Mouse (Mus musculus) cerebellum, adult (tissue): ENCODE results near the gene Tspan14.

Experiments
- ATAC-seq: cut with Nextera tagmentation; 2 replicates; pipeline ENCODE4 v1.9.2; 2017; ENCODE audit warnings: mild to moderate bottlenecking, moderate library complexity, mixed read lengths; ENCODE audit not compliant: insufficient number of reproducible peaks, low FRiP score, low TSS enrichment

The Tspan14 gene

DNA sequence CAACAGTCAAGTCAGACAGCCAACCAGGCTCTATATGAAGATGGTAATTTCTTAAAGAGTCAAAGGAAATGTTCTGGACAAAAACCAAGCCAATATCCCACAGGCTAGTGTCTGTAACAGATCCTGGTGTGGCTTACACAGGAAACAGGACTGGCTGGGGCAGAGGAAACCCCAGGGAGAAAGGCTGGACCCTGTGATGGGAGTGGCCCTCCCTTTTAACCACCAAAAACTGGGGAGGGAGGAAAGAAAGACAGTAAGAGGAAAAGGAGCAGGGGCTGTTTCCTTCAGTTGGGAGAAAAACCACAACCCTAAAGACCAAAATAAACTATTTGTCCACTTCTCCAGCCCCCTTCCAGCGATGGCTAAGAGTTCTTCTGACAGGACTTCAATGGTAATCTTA, 11.5 kb downstream of the Tspan14 start:
- ATAC-seq: no peak

DNA sequence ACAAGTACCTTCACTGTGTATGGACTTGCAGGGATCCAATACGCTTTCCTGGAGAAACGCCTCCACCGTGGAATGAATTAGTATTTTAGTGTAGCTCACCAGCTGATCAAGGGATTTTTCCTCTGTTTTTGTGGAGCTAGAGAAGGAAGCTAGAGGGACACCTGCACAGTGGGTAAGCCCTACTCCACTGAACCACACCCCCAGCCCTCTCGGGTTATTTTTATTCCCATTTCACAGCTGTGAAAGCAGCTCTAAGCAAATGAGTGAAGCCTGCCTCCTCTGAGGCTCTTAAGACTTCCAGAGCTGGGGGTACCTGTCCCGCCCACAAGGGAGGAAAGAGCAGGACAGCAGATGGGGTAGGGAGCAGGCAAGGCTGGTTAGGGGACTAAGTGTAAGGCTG, 13.2 kb downstream of the Tspan14 start:
- no peak for ATAC-seq

DNA sequence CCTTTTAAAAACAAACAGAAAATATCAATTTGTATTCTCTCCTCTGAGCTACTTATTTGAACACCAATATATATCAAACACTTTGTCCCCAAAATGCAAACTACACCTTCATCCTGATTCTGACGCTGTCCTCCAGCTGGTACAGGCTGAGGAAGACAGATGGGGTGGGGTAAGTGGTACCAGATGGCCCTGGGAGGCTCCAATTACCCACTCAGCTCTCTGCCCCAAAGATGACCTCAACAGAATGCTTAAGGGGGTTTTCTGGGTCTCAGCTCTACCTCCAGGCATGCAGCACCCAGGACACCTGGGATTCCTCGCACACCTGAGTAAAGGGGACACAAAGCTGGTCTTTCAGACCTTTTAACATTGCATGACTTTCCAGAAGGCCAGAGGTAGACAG, 13.9 kb downstream of the Tspan14 start:
- no peak for ATAC-seq

DNA sequence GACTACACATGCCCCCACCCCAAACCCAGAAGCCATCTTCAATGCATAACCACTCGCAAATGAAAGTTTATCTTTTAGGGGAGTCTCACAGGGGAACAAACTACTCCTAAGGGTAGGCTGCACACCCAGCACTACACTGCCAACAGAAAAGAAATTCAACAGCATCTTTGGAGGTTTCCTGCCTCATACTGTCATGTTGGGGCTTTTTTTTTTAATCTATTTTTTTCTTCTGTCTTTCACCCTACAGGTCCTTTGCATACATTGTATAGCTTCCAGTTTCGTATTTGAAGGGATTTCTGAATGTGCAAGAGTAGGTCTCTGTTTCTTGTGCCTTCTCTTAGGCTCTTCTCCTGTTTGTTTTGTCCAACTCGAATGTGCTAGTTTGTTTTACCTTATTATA, 14.3 kb downstream of the Tspan14 start:
- no peak for ATAC-seq

- ATAC-seq: no peak
Observed at GRCm38 (mm10) chr14:40949730-40950614, 16.6 kb downstream of the Tspan14 start.

GRCm38 (mm10) chr14:40949047-40949446, 17.6 kb downstream of the Tspan14 start:
- ATAC-seq: no peak

- ATAC-seq: no peak
Observed at GRCm38 (mm10) chr14:40948522-40948921, 18.1 kb downstream of the Tspan14 start.

DNA sequence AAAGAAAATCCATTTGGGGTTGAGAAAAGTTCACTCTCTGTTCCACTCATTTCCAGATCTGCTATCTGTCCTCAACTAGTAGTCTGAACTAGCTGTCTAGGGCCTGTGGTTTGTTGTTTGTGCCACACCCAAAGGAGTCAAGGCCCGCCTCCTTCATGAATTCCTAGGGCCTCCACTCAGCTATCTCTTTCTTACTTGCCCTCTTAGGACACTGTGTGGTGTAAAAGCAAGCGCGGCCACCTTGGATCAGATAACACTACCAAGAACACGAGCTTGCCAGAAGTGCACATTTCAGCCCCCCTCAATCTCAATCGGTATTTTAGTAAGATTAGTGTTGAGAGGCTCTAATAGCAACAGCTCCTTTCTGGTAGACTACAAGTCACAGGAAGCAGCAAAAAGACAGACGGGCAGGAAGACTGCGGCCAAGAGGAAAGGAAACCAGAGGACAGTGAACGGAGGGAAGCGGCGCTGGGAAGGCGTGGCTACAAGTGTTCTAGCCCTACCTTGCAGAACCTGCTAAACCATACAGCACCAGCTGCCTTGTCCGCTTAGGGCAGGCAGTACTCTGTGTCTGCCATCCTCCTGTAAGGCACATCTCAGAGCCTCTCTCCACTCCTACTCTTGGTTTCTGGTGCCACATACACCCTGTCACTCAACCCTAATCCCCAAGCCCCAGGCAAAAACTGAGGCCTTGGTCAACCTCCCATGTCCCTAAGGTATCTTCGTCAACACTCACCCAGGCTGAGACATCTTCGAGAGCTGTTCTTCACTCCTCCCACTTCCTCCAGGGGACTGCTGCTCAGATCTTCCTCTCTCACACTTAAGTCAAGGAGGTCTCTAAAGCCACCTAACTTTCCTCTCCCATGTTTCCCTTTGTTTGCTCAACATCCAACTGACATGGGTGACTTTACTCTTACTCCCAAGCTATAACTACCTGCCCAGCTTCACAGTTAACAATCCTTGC, 18.9 kb downstream of the Tspan14 start:
- 0 out of 2 replicates have a peak, but pooled peaks have one; percentile 28 for ATAC-seq

- no peak for ATAC-seq
Observed at GRCm38 (mm10) chr14:40943802-40944201, 22.8 kb downstream of the Tspan14 start.

- peak; percentile 62; the same call in 1 of the 2 replicates for ATAC-seq
Observed at GRCm38 (mm10) chr14:40942429-40942828, 24.2 kb downstream of the Tspan14 start.

DNA sequence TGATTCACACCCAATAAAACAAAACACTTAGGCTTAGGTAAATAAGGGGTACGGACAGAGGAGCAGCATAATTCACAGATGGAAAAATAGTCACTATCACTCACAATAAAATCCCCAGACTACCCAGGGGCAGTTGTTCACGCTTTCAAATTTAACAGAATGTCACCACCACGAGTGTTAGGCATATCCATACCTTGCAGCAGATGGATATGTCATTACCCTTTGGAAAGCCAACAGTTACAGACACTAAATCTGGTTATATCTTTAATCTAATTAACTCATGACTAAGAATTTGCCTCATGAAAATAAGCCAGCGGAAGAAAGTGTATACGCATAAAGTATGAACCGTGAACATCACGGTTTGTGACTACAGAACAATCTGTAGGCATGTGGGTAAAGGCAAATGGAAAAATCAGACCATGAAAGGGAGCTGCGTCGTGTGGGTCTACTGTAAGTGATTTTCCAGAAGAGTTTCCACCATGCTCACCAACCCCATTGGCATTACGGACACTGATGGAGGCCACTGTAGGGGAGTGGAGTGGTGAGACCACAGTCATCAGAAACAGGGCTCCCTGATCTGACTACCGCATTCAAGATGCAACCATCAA, 28.1 kb downstream of the Tspan14 start:
- ATAC-seq: no peak

DNA sequence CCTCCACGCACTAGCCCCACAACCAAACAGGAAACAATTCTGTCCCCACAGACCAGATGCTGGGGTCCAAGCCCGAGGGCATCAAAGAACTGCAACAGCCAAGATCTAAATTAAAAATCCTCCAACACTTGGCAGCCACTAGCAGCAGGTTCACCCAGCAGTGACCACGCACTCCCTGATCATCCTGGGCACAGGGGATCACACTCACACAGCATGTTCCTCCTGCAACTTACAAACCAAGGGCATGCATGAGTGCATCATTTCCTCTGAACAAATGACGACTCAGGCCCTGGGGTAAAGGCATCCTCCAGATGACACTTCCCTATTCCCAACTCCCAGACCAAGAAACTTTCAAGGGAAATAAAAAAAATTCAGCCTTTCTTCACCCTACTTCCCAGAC, 29.6 kb downstream of the Tspan14 start:
- ATAC-seq: no peak

DNA sequence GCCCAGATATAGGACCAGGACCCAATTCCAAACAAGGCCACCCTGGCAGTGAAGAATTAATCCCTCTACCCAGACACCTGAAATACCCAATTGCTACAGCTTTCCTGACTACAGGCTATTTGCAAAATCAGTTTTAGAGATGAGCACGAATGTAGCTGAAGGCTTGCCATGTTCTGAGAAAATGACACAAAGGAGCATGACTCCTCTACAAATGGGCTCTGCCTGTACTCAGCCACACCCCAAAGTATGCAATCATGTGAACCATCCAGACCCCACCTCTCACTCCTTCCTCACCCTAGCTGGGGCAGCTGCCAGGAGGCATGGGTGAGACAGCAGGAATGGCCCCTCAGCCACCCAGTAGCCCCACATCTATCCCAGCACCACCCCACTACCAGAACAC, 31.1 kb downstream of the Tspan14 start:
- no peak for ATAC-seq

DNA sequence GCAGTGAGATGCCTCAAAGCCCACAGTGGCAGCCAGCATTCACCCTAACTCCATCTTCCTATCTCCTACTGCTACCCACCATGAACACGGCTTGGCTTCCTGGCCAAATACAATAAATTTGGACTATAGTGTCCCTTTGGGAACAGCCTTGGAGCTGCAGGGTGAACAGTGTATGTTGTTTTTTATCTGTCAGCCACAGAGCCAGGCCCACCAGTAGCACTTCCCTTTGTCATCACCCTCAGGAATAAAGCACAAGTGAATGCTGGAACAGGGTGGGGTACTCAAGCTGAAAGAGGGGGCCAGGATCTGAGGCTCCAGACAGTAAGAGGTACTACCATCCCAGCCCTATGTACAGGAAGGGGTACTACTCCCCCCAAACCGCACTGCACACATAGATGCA, 31.6 kb downstream of the Tspan14 start:
- ATAC-seq: no peak

DNA sequence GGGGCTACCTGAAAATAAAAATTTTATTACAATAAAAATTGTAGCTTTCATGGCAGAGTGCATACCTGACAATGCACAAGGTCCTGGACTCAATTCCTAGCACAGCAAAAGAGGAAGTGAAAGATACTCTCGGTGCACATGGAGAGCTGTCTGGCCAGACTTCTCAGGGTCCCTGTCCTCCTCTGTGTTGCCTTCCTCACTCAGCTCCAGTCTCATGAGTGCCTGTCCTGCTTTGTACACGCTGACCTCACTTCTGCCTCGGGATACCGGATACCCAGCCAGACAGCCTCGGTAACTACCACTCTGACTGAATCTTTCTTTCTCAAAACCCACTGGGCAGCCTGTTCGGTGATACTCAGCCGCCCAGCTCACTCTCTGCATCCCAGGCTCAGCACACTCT, 33.3 kb downstream of the Tspan14 start:
- ATAC-seq: no peak

DNA sequence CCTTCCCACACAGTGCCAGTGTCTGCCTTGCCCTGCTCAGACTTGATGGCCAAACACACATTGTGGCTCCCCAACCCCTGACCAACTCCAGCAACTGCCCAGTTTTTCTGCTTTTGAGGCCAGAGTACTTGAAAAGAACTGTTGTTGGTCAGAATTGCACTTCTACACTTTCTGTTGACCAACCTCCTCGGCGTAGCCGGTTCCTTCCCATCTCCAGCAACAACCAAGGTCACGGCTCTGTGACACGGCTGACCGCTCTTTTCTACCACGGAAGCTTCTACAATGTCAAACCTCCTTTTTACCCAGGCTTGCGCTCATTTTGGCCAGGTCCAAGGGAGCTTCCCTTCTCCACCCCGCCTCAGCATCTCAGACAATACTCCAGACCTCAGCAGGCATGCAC, 34.4 kb downstream of the Tspan14 start:
- no peak for ATAC-seq

- no peak for ATAC-seq
Observed at GRCm38 (mm10) chr14:40931115-40931829, 35.3 kb downstream of the Tspan14 start.

DNA sequence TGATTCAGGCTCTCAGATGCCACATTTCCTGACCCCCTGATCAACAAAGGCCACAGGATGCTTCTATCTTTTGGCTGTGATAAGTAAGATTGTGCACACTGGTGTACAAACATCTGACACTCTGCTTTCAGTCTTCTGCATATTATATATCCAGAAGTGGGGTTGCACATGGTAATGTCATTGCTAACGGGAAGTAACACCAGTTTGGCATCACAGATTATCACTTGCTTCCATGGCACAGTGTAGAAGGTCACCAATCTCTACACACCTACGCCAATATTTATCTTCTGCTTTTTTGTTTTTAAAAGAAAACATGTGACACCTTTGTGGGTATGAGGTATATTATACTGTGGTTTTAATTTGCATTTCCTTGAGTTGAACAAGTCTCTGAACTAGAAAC, 36.7 kb downstream of the Tspan14 start:
- ATAC-seq: no peak

DNA sequence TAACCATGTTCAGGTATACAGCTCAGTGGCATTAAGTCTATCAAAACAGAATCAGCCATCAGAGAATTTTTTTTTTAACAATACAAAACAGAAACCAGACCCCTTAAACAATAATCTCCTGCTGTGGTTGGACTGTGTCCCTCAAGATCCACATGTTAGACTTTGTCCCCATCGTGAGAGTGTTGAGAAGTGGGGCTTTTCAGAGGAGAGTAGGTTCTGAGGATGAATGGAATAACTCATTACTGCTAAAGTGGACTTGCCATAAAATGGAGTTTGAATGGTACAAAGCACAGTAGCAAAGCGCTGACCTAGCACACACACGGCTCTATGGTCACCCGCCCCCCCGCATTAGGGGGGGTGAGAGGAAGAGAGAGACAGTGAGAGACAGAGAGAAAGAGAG, 37.7 kb downstream of the Tspan14 start:
- ATAC-seq: no peak

- ATAC-seq: no peak
Observed at GRCm38 (mm10) chr14:40927041-40927440, 39.6 kb downstream of the Tspan14 start.
